Mouse (Mus musculus): ENCODE results near the gene Bend5.

Gene Bend5

GRCm38 (mm10) chr4:111414818-111415488, at the start of gene Bend5:
Gene Bend5, plus strand, starts transcription at chr4:111415006.
- peak; percentile 52 to 65 for DNase-seq (ENCODE audit: low spot score in 2 of 2)

- no peak for DNase-seq (ENCODE audit: low spot score in 2 of 2)
Observed at GRCm38 (mm10) chr4:111367771-111368170, 47.0 kb upstream of the Bend5 start.

- no peak for DNase-seq (ENCODE audit: low spot score in 2 of 2)
Observed at GRCm38 (mm10) chr4:111377159-111377558, 37.6 kb upstream of the Bend5 start.

GRCm38 (mm10) chr4:111378071-111378470, 36.7 kb upstream of the Bend5 start:
- no peak for DNase-seq (ENCODE audit: low spot score in 2 of 2)

- DNase-seq (ENCODE audit: low spot score in 2 of 2) = no peak
Observed at GRCm38 (mm10) chr4:111383101-111383500, 31.7 kb upstream of the Bend5 start.

GRCm38 (mm10) chr4:111390736-111391135, 24.1 kb upstream of the Bend5 start:
- no peak for DNase-seq (ENCODE audit: low spot score in 2 of 2)

- DNase-seq (ENCODE audit: low spot score in 2 of 2) = no peak
Observed at GRCm38 (mm10) chr4:111399784-111400183, 15.0 kb upstream of the Bend5 start.

- no peak for DNase-seq (ENCODE audit: low spot score in 2 of 2)
Observed at GRCm38 (mm10) chr4:111400676-111401075, 14.1 kb upstream of the Bend5 start.

GRCm38 (mm10) chr4:111403243-111403642, 11.6 kb upstream of the Bend5 start:
- no peak for DNase-seq (ENCODE audit: low spot score in 2 of 2)

- DNase-seq (ENCODE audit: low spot score in 2 of 2) = no peak
Observed at GRCm38 (mm10) chr4:111410731-111411130, 4.1 kb upstream of the Bend5 start.

- DNase-seq (ENCODE audit: low spot score in 2 of 2) = no peak
Observed at GRCm38 (mm10) chr4:111414399-111414798, 407 bp upstream of the Bend5 start.

GRCm38 (mm10) chr4:111416126-111416525, 1.3 kb downstream of the Bend5 start:
- DNase-seq (ENCODE audit: low spot score in 2 of 2) = no peak

- DNase-seq (ENCODE audit: low spot score in 2 of 2) = no peak
Observed at GRCm38 (mm10) chr4:111416551-111416950, 1.7 kb downstream of the Bend5 start.

- no peak for DNase-seq (ENCODE audit: low spot score in 2 of 2)
Observed at GRCm38 (mm10) chr4:111417716-111418115, 2.9 kb downstream of the Bend5 start.

- no peak for DNase-seq (ENCODE audit: low spot score in 2 of 2)
Observed at GRCm38 (mm10) chr4:111419476-111419875, 4.7 kb downstream of the Bend5 start.

- DNase-seq (ENCODE audit: low spot score in 2 of 2) = no peak
Observed at GRCm38 (mm10) chr4:111420031-111420430, 5.2 kb downstream of the Bend5 start.

- DNase-seq (ENCODE audit: low spot score in 2 of 2) = no peak
Observed at GRCm38 (mm10) chr4:111420955-111421354, 6.1 kb downstream of the Bend5 start.

GRCm38 (mm10) chr4:111421785-111422184, 7.0 kb downstream of the Bend5 start:
- DNase-seq (ENCODE audit: low spot score in 2 of 2) = no peak

GRCm38 (mm10) chr4:111424371-111424950, 9.7 kb downstream of the Bend5 start:
- no peak for DNase-seq (ENCODE audit: low spot score in 2 of 2)

GRCm38 (mm10) chr4:111425170-111425569, 10.4 kb downstream of the Bend5 start:
- DNase-seq (ENCODE audit: low spot score in 2 of 2) = no peak

GRCm38 (mm10) chr4:111431186-111431585, 16.4 kb downstream of the Bend5 start:
- DNase-seq (ENCODE audit: low spot score in 2 of 2) = no peak

GRCm38 (mm10) chr4:111432013-111432412, 17.2 kb downstream of the Bend5 start:
- DNase-seq (ENCODE audit: low spot score in 2 of 2) = no peak

GRCm38 (mm10) chr4:111432417-111432816, 17.6 kb downstream of the Bend5 start:
- no peak for DNase-seq (ENCODE audit: low spot score in 2 of 2)

- no peak for DNase-seq (ENCODE audit: low spot score in 2 of 2)
Observed at GRCm38 (mm10) chr4:111441709-111442108, 26.9 kb downstream of the Bend5 start.

All from right cerebral cortex, postnatal 36 days (tissue).